Mouse (Mus musculus) brain, embryonic 14.5 days (tissue): ENCODE measurements at regions not wholly inside any gene's neighbourhood (a gene's known extent, or its start where the extent isn't known, plus 50 kb on each side); places are given as distances from the start of the nearest gene placed in this dataset.

Experiments used
- DNase-seq: peaks from one replicate; pipeline ENCODE4 v3.0.0-alpha.2; 2011; ENCODE audit warnings: low read depth
- CTCF ChIP-seq: fragments of 200-500 bp; IDR thresholded peaks from 2 replicates; pipeline ENCODE4 v1.5.1; 2012; ENCODE audit warnings: inconsistent platforms, mild to moderate bottlenecking, moderate library complexity, borderline replicate concordance; ENCODE audit not compliant: insufficient read depth, insufficient read length; ENCODE audit errors: extremely low read depth
- POLR2A ChIP-seq: fragments of 200-500 bp; IDR thresholded peaks from 2 replicates; pipeline ENCODE4 v1.6.1; 2012; ENCODE audit warnings: mild to moderate bottlenecking, inconsistent platforms, borderline replicate concordance; ENCODE audit not compliant: poor library complexity, insufficient read depth, insufficient read length, severe bottlenecking; ENCODE audit errors: extremely low read depth

GRCm38 (mm10) chr14:101327421-101327820, 127.3 kb upstream of the Prr30 start:
- DNase-seq, result peak; percentile 90
- TF ChIP-seq CTCF, result no peak
- TF ChIP-seq POLR2A, result no peak

- peak; percentile 58 for DNase-seq
- TF ChIP-seq CTCF (no peak), POLR2A (no peak)
These were observed 126.4 kb upstream of the Prr30 start for GRCm38 (mm10) chr14:101326477-101326941.

- TF ChIP-seq POLR2A (no peak), CTCF (no peak)
- DNase-seq, result no peak
These were observed 123.2 kb upstream of the Prr30 start for GRCm38 (mm10) chr14:101323361-101323760.

- DNase-seq, result peak; percentile 53
- TF ChIP-seq POLR2A (no peak), CTCF (no peak)
These were observed 107.8 kb upstream of the Prr30 start for GRCm38 (mm10) chr14:101307920-101308319.

- no peak for TF ChIP-seq POLR2A
- no peak for TF ChIP-seq CTCF
- DNase-seq, result peak; percentile 82
These were observed 104.4 kb upstream of the Prr30 start for GRCm38 (mm10) chr14:101304487-101305032.

- no peak for TF ChIP-seq CTCF
- TF ChIP-seq POLR2A, result no peak
- peak; percentile 59 for DNase-seq
These were observed 97.7 kb upstream of the Prr30 start for GRCm38 (mm10) chr14:101297841-101298240.

GRCm38 (mm10) chr14:101294693-101295092, 94.6 kb upstream of the Prr30 start:
- TF ChIP-seq CTCF (peak; percentile 50; the same call in 1 of the 2 replicates), POLR2A (no peak)
- peak; percentile 80 for DNase-seq

GRCm38 (mm10) chr14:101287755-101288154, 87.6 kb upstream of the Prr30 start:
- no peak for DNase-seq
- no peak for TF ChIP-seq CTCF
- TF ChIP-seq POLR2A, result no peak

GRCm38 (mm10) chr14:101269048-101269789, 69.1 kb upstream of the Prr30 start:
- TF ChIP-seq CTCF (no peak), POLR2A (no peak)
- DNase-seq, result peak; percentile 85

- TF ChIP-seq CTCF (no peak), POLR2A (no peak)
- no peak for DNase-seq
These were observed 67.4 kb upstream of the Prr30 start for GRCm38 (mm10) chr14:101267536-101267935.
